Mouse (Mus musculus): ENCODE data around the gene Hcn4. TPM values are rescaled to one million over a fixed set of nuclear protein-coding genes. Genes with fewer than 3 reads are reported as not detected.

Gene Hcn4
- 0.21 and 0.22 TPM in 2 replicates for polyA plus RNA-seq (2015; fragmentation: Nextera tagmentation; extraction: Ambion mirVana)

- ATAC-seq = peak; percentile 49
These were observed at the start of gene Hcn4 for GRCm38 (mm10) chr9:58823139-58823917. TSS of gene Hcn4 (plus strand) at chr9:58823412.

GRCm38 (mm10) chr9:58774761-58775160 lies 48.5 kb upstream of the Hcn4 start:
- no peak overlapping the region for H3K9ac ChIP-seq (ENCODE audit: low read depth, low read length)
- no peaks in the 10 kb centered on the region for H3K9me3 ChIP-seq (ENCODE audit: control insufficient read depth, low read length)
- WGBS = 61% methylated on average over 3 of the region's 3 CpGs

More at GRCm38 (mm10) chr9:58823139-58823917, at the start of gene Hcn4:
- peak within 1 kb of the TSS; percentile 63 for H3K4me3 ChIP-seq (ENCODE audit: low read length)
- no peaks in the 10 kb centered on the region for H3K36me3 ChIP-seq (ENCODE audit: control insufficient read depth, insufficient read depth, low read length)
- H3K4me2 ChIP-seq (ENCODE audit: low read depth, low read length) = peak within 1 kb of the TSS; percentile 99
- no peaks in the 10 kb centered on the region for H3K9me3 ChIP-seq (ENCODE audit: control insufficient read depth, low read length)
- H3K27me3 ChIP-seq (replicated peaks; ENCODE audit: control insufficient read depth, insufficient read depth, low read length) = peaks cover 38% of the 10 kb centered on the region
- H3K9ac ChIP-seq (ENCODE audit: low read depth, low read length) = peak within 1 kb of the TSS; percentile 68
- WGBS = under 1% methylated on average over 86 of the region's 95 CpGs
- no peak within 1 kb of the TSS for H3K27ac ChIP-seq (ENCODE audit: low read length)
- H3K4me1 ChIP-seq (ENCODE audit: control insufficient read depth, insufficient read depth, low read length) = peaks cover 15% of the 10 kb centered on the region

GRCm38 (mm10) chr9:58775363-58775762 lies 47.8 kb upstream of the Hcn4 start:
- Histone ChIP-seq H3K4me1 (ENCODE audit: control insufficient read depth, insufficient read depth, low read length) (no peaks in the 10 kb centered on the region), H3K9ac (ENCODE audit: low read depth, low read length) (no peak overlapping the region), H3K27me3 (replicated peaks; ENCODE audit: control insufficient read depth, insufficient read depth, low read length) (no peaks in the 10 kb centered on the region), H3K4me3 (ENCODE audit: low read length) (no peak overlapping the region), H3K9me3 (ENCODE audit: control insufficient read depth, low read length) (no peaks in the 10 kb centered on the region), H3K27ac (ENCODE audit: low read length) (no peak overlapping the region), H3K4me2 (ENCODE audit: low read depth, low read length) (no peak overlapping the region), H3K36me3 (ENCODE audit: control insufficient read depth, insufficient read depth, low read length) (no peaks in the 10 kb centered on the region)
- ATAC-seq = no peak
- 25% methylated on average over 2 of the region's 2 CpGs for WGBS

More at GRCm38 (mm10) chr9:58774761-58775160, 48.5 kb upstream of the Hcn4 start:
- no peaks in the 10 kb centered on the region for H3K27me3 ChIP-seq (replicated peaks; ENCODE audit: control insufficient read depth, insufficient read depth, low read length)
- no peak overlapping the region for H3K4me3 ChIP-seq (ENCODE audit: low read length)
- no peaks in the 10 kb centered on the region for H3K4me1 ChIP-seq (ENCODE audit: control insufficient read depth, insufficient read depth, low read length)
- H3K27ac ChIP-seq (ENCODE audit: low read length) = no peak overlapping the region
- no peak for ATAC-seq
- H3K36me3 ChIP-seq (ENCODE audit: control insufficient read depth, insufficient read depth, low read length) = no peaks in the 10 kb centered on the region
- H3K4me2 ChIP-seq (ENCODE audit: low read depth, low read length) = no peak overlapping the region

GRCm38 (mm10) chr9:58789476-58789875 lies 33.7 kb upstream of the Hcn4 start:
- WGBS = 79% methylated on average over 3 of the region's 3 CpGs
- H3K9ac ChIP-seq (ENCODE audit: low read depth, low read length) = no peak overlapping the region
- no peak for ATAC-seq
- no peak overlapping the region for H3K27ac ChIP-seq (ENCODE audit: low read length)
- no peaks in the 10 kb centered on the region for H3K9me3 ChIP-seq (ENCODE audit: control insufficient read depth, low read length)
- no peak overlapping the region for H3K4me2 ChIP-seq (ENCODE audit: low read depth, low read length)
- H3K4me3 ChIP-seq (ENCODE audit: low read length) = no peak overlapping the region
- no peaks in the 10 kb centered on the region for H3K27me3 ChIP-seq (replicated peaks; ENCODE audit: control insufficient read depth, insufficient read depth, low read length)
- no peaks in the 10 kb centered on the region for H3K4me1 ChIP-seq (ENCODE audit: control insufficient read depth, insufficient read depth, low read length)
- no peaks in the 10 kb centered on the region for H3K36me3 ChIP-seq (ENCODE audit: control insufficient read depth, insufficient read depth, low read length)

- Histone ChIP-seq H3K36me3 (ENCODE audit: control insufficient read depth, insufficient read depth, low read length) (no peaks in the 10 kb centered on the region), H3K9ac (ENCODE audit: low read depth, low read length) (no peak overlapping the region), H3K9me3 (ENCODE audit: control insufficient read depth, low read length) (no peaks in the 10 kb centered on the region), H3K27me3 (replicated peaks; ENCODE audit: control insufficient read depth, insufficient read depth, low read length) (no peaks in the 10 kb centered on the region), H3K4me3 (ENCODE audit: low read length) (no peak overlapping the region), H3K4me2 (ENCODE audit: low read depth, low read length) (no peak overlapping the region), H3K27ac (ENCODE audit: low read length) (no peak overlapping the region), H3K4me1 (ENCODE audit: control insufficient read depth, insufficient read depth, low read length) (peaks cover 2% of the 10 kb centered on the region; the same call in 1 of the 2 replicates)
- no peak for ATAC-seq
- 76% methylated on average over 7 of the region's 7 CpGs for WGBS
These were observed 25.1 kb upstream of the Hcn4 start for GRCm38 (mm10) chr9:58798155-58798554.

GRCm38 (mm10) chr9:58801441-58801840 lies 21.8 kb upstream of the Hcn4 start:
- Histone ChIP-seq H3K27ac (ENCODE audit: low read length) (no peak overlapping the region), H3K4me3 (ENCODE audit: low read length) (no peak overlapping the region), H3K36me3 (ENCODE audit: control insufficient read depth, insufficient read depth, low read length) (no peaks in the 10 kb centered on the region), H3K27me3 (replicated peaks; ENCODE audit: control insufficient read depth, insufficient read depth, low read length) (no peaks in the 10 kb centered on the region), H3K4me1 (ENCODE audit: control insufficient read depth, insufficient read depth, low read length) (peaks cover 8% of the 10 kb centered on the region), H3K9ac (ENCODE audit: low read depth, low read length) (no peak overlapping the region), H3K9me3 (ENCODE audit: control insufficient read depth, low read length) (no peaks in the 10 kb centered on the region), H3K4me2 (ENCODE audit: low read depth, low read length) (no peak overlapping the region)
- ATAC-seq = no peak
- 62% methylated on average over 2 of the region's 2 CpGs for WGBS

GRCm38 (mm10) chr9:58802294-58802693 lies 20.9 kb upstream of the Hcn4 start:
- Histone ChIP-seq H3K36me3 (ENCODE audit: control insufficient read depth, insufficient read depth, low read length) (no peaks in the 10 kb centered on the region), H3K9ac (ENCODE audit: low read depth, low read length) (no peak overlapping the region), H3K4me2 (ENCODE audit: low read depth, low read length) (no peak overlapping the region), H3K27ac (ENCODE audit: low read length) (no peak overlapping the region), H3K27me3 (replicated peaks; ENCODE audit: control insufficient read depth, insufficient read depth, low read length) (no peaks in the 10 kb centered on the region), H3K4me1 (ENCODE audit: control insufficient read depth, insufficient read depth, low read length) (peaks cover 8% of the 10 kb centered on the region), H3K9me3 (ENCODE audit: control insufficient read depth, low read length) (no peaks in the 10 kb centered on the region), H3K4me3 (ENCODE audit: low read length) (no peak overlapping the region)
- ATAC-seq = no peak
- WGBS = 39% methylated on average over 4 of the region's 4 CpGs

GRCm38 (mm10) chr9:58802802-58803201 lies 20.4 kb upstream of the Hcn4 start:
- H3K4me2 ChIP-seq (ENCODE audit: low read depth, low read length) = no peak overlapping the region
- no peaks in the 10 kb centered on the region for H3K27me3 ChIP-seq (replicated peaks; ENCODE audit: control insufficient read depth, insufficient read depth, low read length)
- no peak overlapping the region for H3K4me3 ChIP-seq (ENCODE audit: low read length)
- no peaks in the 10 kb centered on the region for H3K36me3 ChIP-seq (ENCODE audit: control insufficient read depth, insufficient read depth, low read length)
- 0 out of 2 replicates have a peak, but pooled peaks have one; percentile 23 for ATAC-seq
- H3K27ac ChIP-seq (ENCODE audit: low read length) = no peak overlapping the region
- 50% methylated on average over 5 of the region's 5 CpGs for WGBS
- H3K4me1 ChIP-seq (ENCODE audit: control insufficient read depth, insufficient read depth, low read length) = peaks cover 8% of the 10 kb centered on the region
- H3K9ac ChIP-seq (ENCODE audit: low read depth, low read length) = no peak overlapping the region
- H3K9me3 ChIP-seq (ENCODE audit: control insufficient read depth, low read length) = no peaks in the 10 kb centered on the region

GRCm38 (mm10) chr9:58805601-58806318 lies 17.5 kb upstream of the Hcn4 start:
- H3K4me2 ChIP-seq (ENCODE audit: low read depth, low read length) = peak overlapping the region; percentile 59
- no peak overlapping the region for H3K27ac ChIP-seq (ENCODE audit: low read length)
- no peaks in the 10 kb centered on the region for H3K27me3 ChIP-seq (replicated peaks; ENCODE audit: control insufficient read depth, insufficient read depth, low read length)
- H3K4me1 ChIP-seq (ENCODE audit: control insufficient read depth, insufficient read depth, low read length) = peaks cover 8% of the 10 kb centered on the region
- H3K9ac ChIP-seq (ENCODE audit: low read depth, low read length) = peak overlapping the region; percentile 41; the same call in 1 of the 2 replicates
- peak overlapping the region; percentile 26 for H3K4me3 ChIP-seq (ENCODE audit: low read length)
- no peaks in the 10 kb centered on the region for H3K36me3 ChIP-seq (ENCODE audit: control insufficient read depth, insufficient read depth, low read length)
- H3K9me3 ChIP-seq (ENCODE audit: control insufficient read depth, low read length) = no peaks in the 10 kb centered on the region
- peak; percentile 82 for ATAC-seq
- 12% methylated on average over 15 of the region's 15 CpGs for WGBS

Data from intestine, embryonic 16.5 days (tissue).